Mouse (Mus musculus): ENCODE measurements around the gene Ahdc1.

The Ahdc1 gene

GRCm38 (mm10) chr4:133039116-133039819 is 28.2 kb downstream of the Ahdc1 start:
- DNase-seq (ENCODE audit: low spot score), result no peak

- no peak for DNase-seq (ENCODE audit: low spot score)
Observed at GRCm38 (mm10) chr4:133039832-133040231, 28.8 kb downstream of the Ahdc1 start.

- DNase-seq (ENCODE audit: low spot score), result no peak
Observed at GRCm38 (mm10) chr4:133040241-133040904, 29.3 kb downstream of the Ahdc1 start.

- no peak for DNase-seq (ENCODE audit: low spot score)
Observed at GRCm38 (mm10) chr4:133042244-133042643, 31.2 kb downstream of the Ahdc1 start.

GRCm38 (mm10) chr4:133042651-133043635 is 31.9 kb downstream of the Ahdc1 start:
- DNase-seq (ENCODE audit: low spot score), result no peak

- DNase-seq (ENCODE audit: low spot score), result no peak
Observed at GRCm38 (mm10) chr4:133043798-133044646, 33.0 kb downstream of the Ahdc1 start.

GRCm38 (mm10) chr4:133044647-133045094 is 33.6 kb downstream of the Ahdc1 start:
- no peak for DNase-seq (ENCODE audit: low spot score)

- no peak for DNase-seq (ENCODE audit: low spot score)
Observed at GRCm38 (mm10) chr4:133045771-133046474, 34.9 kb downstream of the Ahdc1 start.

- DNase-seq (ENCODE audit: low spot score), result no peak
Observed at GRCm38 (mm10) chr4:133046691-133047352, 35.8 kb downstream of the Ahdc1 start.

- DNase-seq (ENCODE audit: low spot score), result no peak
Observed at GRCm38 (mm10) chr4:133047353-133048105, 36.5 kb downstream of the Ahdc1 start.

- DNase-seq (ENCODE audit: low spot score), result no peak
Observed at GRCm38 (mm10) chr4:133049071-133049920, 38.2 kb downstream of the Ahdc1 start.

GRCm38 (mm10) chr4:133050196-133050836 is 39.3 kb downstream of the Ahdc1 start:
- DNase-seq (ENCODE audit: low spot score), result no peak

- DNase-seq (ENCODE audit: low spot score), result no peak
Observed at GRCm38 (mm10) chr4:133050837-133051549, 39.9 kb downstream of the Ahdc1 start.

GRCm38 (mm10) chr4:133051550-133051865 is 40.4 kb downstream of the Ahdc1 start:
- no peak for DNase-seq (ENCODE audit: low spot score)

GRCm38 (mm10) chr4:133052029-133052745 is 41.1 kb downstream of the Ahdc1 start:
- no peak for DNase-seq (ENCODE audit: low spot score)

GRCm38 (mm10) chr4:133052995-133053572 is 42.0 kb downstream of the Ahdc1 start:
- no peak for DNase-seq (ENCODE audit: low spot score)
